Comparison of ENCODE assay signal across 8 mouse cellular contexts in genomic region chr10:18021576-18022311, GRCm38 (mm10). TPM values are rescaled to one million over a fixed set of nuclear protein-coding genes. Genes with fewer than 3 reads are reported as not detected.
DNase-seq lines count a peak whose midpoint lies in the region; ATAC-seq and TF ChIP-seq lines count a peak whose summit lies in the region.

No protein-coding gene starts in this region.

- H3K9ac ChIP-seq in heart, embryonic 14.5 days (ENCODE audit: low read length) = peak overlapping the region; percentile 95
- peak overlapping the region; percentile 66 for H3K9ac ChIP-seq in forebrain, embryonic 14.5 days (ENCODE audit: low read length)
- H3K9ac ChIP-seq in liver, embryonic 14.5 days (replicated peaks) = peak overlapping the region; percentile 91

- TF ChIP-seq CTCF in liver, embryonic 14.5 days (IDR thresholded peaks at IDR 0.05; ENCODE audit: low read depth) = no peak

- peak overlapping the region; percentile 77 to 82 for H3K4me3 ChIP-seq in heart, embryonic 14.5 days (ENCODE audit: control insufficient read depth in 1 of 2, insufficient read depth in 1 of 2, low read depth in 1 of 2, low read length in 2 of 2)
- H3K4me3 ChIP-seq in forebrain, embryonic 14.5 days (ENCODE audit: low read depth, low read length) = peak overlapping the region; percentile 48
- H3K4me3 ChIP-seq in liver, embryonic 14.5 days (ENCODE audit: insufficient read depth in 1 of 2, low read depth in 2 of 2, low read length in 2 of 2) = peak overlapping the region; percentile 81 to 89

- no peak for DNase-seq in heart, adult 9 months (ENCODE audit: low spot score in 2 of 2)
- DNase-seq in Muller cell, postnatal 12 days (ENCODE audit: inconsistent ontology term) = peak; percentile 2
- DNase-seq in forebrain, embryonic 14.5 days (ENCODE audit: low spot score) = peak; percentile 72
- DNase-seq in liver, embryonic 14.5 days (ENCODE audit: low read depth in 3 of 3, low spot score in 3 of 3) = no peak
- DNase-seq in thymus, adult 18-20 months = no peak
- DNase-seq in gastrocnemius, adult 8-10 months (ENCODE audit: low spot score in 2 of 2) = no peak
- no peak for DNase-seq in testis, postnatal 14 days (ENCODE audit: low spot score)

- H3K27me3 ChIP-seq in heart, embryonic 14.5 days (ENCODE audit: control insufficient read depth, insufficient read depth, low read length) = no peaks in the 10 kb centered on the region
- H3K27me3 ChIP-seq in forebrain, embryonic 14.5 days (replicated peaks; ENCODE audit: control insufficient read depth, insufficient read depth, low read length) = no peaks in the 10 kb centered on the region
- H3K27me3 ChIP-seq in liver, embryonic 14.5 days (ENCODE audit: control insufficient read depth, insufficient read depth, low read length) = no peaks in the 10 kb centered on the region

- H3K4me1 ChIP-seq in heart, embryonic 14.5 days (ENCODE audit: control insufficient read depth in 2 of 2, insufficient read depth in 2 of 2, low read length in 2 of 2) = 0 out of 4 replicates have a peak, but pooled peaks cover 0 to 5% of the 10 kb centered on the region in 2 experiments
- peaks cover 7% of the 10 kb centered on the region for H3K4me1 ChIP-seq in forebrain, embryonic 14.5 days (ENCODE audit: control insufficient read depth, insufficient read depth, low read length)
- peaks cover 0 to 6% of the 10 kb centered on the region in 2 experiments; a peak in 3 of 4 replicates for H3K4me1 ChIP-seq in liver, embryonic 14.5 days (replicated peaks; ENCODE audit: control insufficient read depth in 2 of 2, insufficient read depth in 2 of 2, low read length in 1 of 2)

- 32% methylated on average over 14 of the region's 14 CpGs for WGBS in heart, embryonic 14.5 days
- WGBS in forebrain, embryonic 14.5 days = 23% methylated on average over 14 of the region's 14 CpGs
- WGBS in liver, embryonic 14.5 days (ENCODE audit: insufficient replicate concordance) = 40% methylated on average over 14 of the region's 14 CpGs

- no peak for ATAC-seq in heart, embryonic 14.5 days (ENCODE audit: insufficient number of reproducible peaks, insufficient read depth, low FRiP score, low read depth)
- ATAC-seq in forebrain, embryonic 14.5 days = peak; percentile 49
- no peak; the same call in 1 of the 2 replicates for ATAC-seq in liver, embryonic 14.5 days (ENCODE audit: insufficient read depth)

- H3K9me3 ChIP-seq in heart, embryonic 14.5 days (ENCODE audit: control insufficient read depth, low read length) = no peaks in the 10 kb centered on the region
- no peaks in the 10 kb centered on the region for H3K9me3 ChIP-seq in forebrain, embryonic 14.5 days (replicated peaks; ENCODE audit: control insufficient read depth, low read length)
- H3K9me3 ChIP-seq in liver, embryonic 14.5 days (ENCODE audit: control insufficient read depth, low read length) = no peaks in the 10 kb centered on the region

- H3K36me3 ChIP-seq in heart, embryonic 14.5 days (ENCODE audit: control insufficient read depth, insufficient read depth, low read length) = peaks cover 21% of the 10 kb centered on the region
- peaks cover 19% of the 10 kb centered on the region for H3K36me3 ChIP-seq in forebrain, embryonic 14.5 days (ENCODE audit: control insufficient read depth, insufficient read depth, low read length)
- no peaks in the 10 kb centered on the region; the same call in 1 of the 2 replicates for H3K36me3 ChIP-seq in liver, embryonic 14.5 days (replicated peaks; ENCODE audit: control insufficient read depth, insufficient read depth, low read depth)

- no peak for TF ChIP-seq EP300 in liver, embryonic 14.5 days (IDR thresholded peaks at IDR 0.05; ENCODE audit: low read depth)

- peak overlapping the region; percentile 94 to 99 for H3K27ac ChIP-seq in heart, embryonic 14.5 days (replicated peaks in 1 of 2; ENCODE audit: control insufficient read depth in 1 of 2, insufficient read depth in 1 of 2, low read depth in 2 of 2, low read length in 2 of 2)
- peak overlapping the region; percentile 90 for H3K27ac ChIP-seq in forebrain, embryonic 14.5 days (ENCODE audit: low read depth, low read length)
- no peak overlapping the region for H3K27ac ChIP-seq in liver, embryonic 14.5 days

- peak overlapping the region; percentile 75 for H3K4me2 ChIP-seq in heart, embryonic 14.5 days (ENCODE audit: low read length)
- H3K4me2 ChIP-seq in forebrain, embryonic 14.5 days (ENCODE audit: low read length) = peak overlapping the region; percentile 60
- H3K4me2 ChIP-seq in liver, embryonic 14.5 days (ENCODE audit: low read depth) = peak overlapping the region; percentile 90

RNA-seq across cellular contexts. Expression of gene Abracl, which starts 1.3 kb away (rescaled TPM):
- 182 and 186 TPM in 2 replicates for polyA plus RNA-seq in heart, embryonic 14.5 days (2014; fragmentation: Nextera tagmentation; extraction: Ambion mirVana)
- polyA plus RNA-seq in forebrain, embryonic 14.5 days (2014; fragmentation: Nextera tagmentation; extraction: Ambion mirVana) = 235 and 270 TPM in 2 replicates
- 19.8 and 37.2 TPM in 2 replicates for polyA plus RNA-seq in liver, embryonic 14.5 days (2012; rRNA removed)
- 66.4 and 71.1 TPM in 2 replicates for polyA plus RNA-seq in liver, embryonic 14.5 days (2014; fragmentation: Nextera tagmentation; extraction: Ambion mirVana)
- total RNA-seq in gastrocnemius, adult 8-10 months (2022) = 1 to 10 TPM in 3 of 4 experiments, under 1 TPM in 1; 0.58 to 3.8 (median 1.5) TPM

RNA-seq across cellular contexts. Expression of gene Reps1, which starts 33.9 kb away (rescaled TPM):
- polyA plus RNA-seq in heart, embryonic 14.5 days (2014; fragmentation: Nextera tagmentation; extraction: Ambion mirVana) = 27.2 and 29.8 TPM in 2 replicates
- 18.5 and 18.7 TPM in 2 replicates for polyA plus RNA-seq in forebrain, embryonic 14.5 days (2014; fragmentation: Nextera tagmentation; extraction: Ambion mirVana)
- 10.7 and 13.3 TPM in 2 replicates for polyA plus RNA-seq in liver, embryonic 14.5 days (2012; rRNA removed)
- polyA plus RNA-seq in liver, embryonic 14.5 days (2014; fragmentation: Nextera tagmentation; extraction: Ambion mirVana) = 3.4 and 6.0 TPM in 2 replicates
- total RNA-seq in gastrocnemius, adult 8-10 months (2022) = 10 to 100 TPM; 27.7 to 33.2 (median 30.2) TPM

Comparison
In these comparisons a context has a peak if more than half of its experiments do, and no peak if none do; other contexts are left out.
1. DNase-seq: peak in Muller cell, postnatal 12 days (single experiment) and forebrain, embryonic 14.5 days (single experiment); none in heart, adult 9 months (0 of 2), liver, embryonic 14.5 days (0 of 3), thymus, adult 18-20 months (0 of 2), gastrocnemius, adult 8-10 months (0 of 2) and testis, postnatal 14 days (single experiment).
2. Peak in every context shown above with its lines, with median percentiles within 50 percentile points of each other: H3K4me2 ChIP-seq, H3K4me3 ChIP-seq and H3K9ac ChIP-seq.